Mouse (Mus musculus): ENCODE results near the gene Psmd4. TPM values are rescaled to one million over a fixed set of nuclear protein-coding genes. Genes with fewer than 3 reads are reported as not detected.
A peak's percentile ranks its signal among the peaks of the same experiment; 100 is the strongest.
"Not testable (repeated sequence)": the region's sequence is repeated elsewhere in the genome, so short reads cannot be mapped to it uniquely, and the experiment has no call there.

Gene Psmd4
- total RNA-seq, 2 experiments from 2014 or later, result 155 to 162 TPM

DNA sequence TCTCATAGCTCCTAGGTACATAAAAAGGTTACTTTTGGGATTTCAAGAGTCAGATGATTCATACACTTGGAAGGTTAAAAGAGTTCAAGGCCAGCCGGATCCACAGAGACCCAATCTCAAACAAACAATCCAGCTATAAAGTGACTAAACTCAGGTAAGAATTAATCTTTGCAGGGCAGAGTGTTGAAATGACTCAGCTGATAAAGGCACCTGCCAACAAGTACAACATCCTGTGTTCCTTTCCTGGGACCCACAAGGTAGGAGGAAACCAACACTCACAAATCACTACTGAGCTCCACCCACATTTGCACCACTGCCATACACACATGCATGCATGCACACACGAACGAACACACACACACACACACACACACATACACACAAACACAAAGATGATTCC, 13.8 kb downstream of the Psmd4 start:
- no peak for DNase-seq
- intact Hi-C loops (cut with DNase I; ENCODE audit: low total_unique reads), result no loop called here

- no peak for DNase-seq
- intact Hi-C loops (cut with DNase I; ENCODE audit: low total_unique reads), result no loop called here
These were observed 14.7 kb downstream of the Psmd4 start for GRCm38 (mm10) chr3:95027701-95028100.

DNA sequence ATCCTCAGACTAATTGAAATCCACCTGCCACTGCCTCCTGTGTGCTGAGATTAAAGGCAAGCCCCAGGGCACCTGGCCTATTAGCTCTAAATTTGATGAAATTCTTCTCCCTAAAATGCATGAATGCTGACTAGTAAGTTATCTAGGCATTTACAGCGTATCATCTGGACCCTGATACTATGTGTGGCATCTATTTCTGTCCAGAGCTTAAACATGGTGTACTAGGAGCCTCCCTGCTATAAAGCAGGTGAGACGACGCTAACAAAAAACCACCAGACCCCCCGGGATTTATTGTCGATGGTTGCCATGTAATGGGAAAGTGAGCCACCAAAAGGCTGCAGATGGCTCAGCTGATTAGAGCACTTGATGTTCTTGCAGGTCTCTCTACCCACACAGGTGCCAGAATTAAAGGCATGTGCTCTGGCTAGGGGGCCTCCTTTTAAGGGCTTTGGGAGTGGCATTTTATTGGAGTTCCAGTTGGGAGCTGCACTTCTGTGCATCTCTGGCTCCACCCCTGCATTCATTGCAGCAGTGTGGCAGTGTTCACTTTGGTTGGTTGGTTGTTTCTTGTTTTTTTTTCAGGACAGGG, 15.3 kb downstream of the Psmd4 start:
- intact Hi-C loops (cut with DNase I; ENCODE audit: low total_unique reads), result no loop called here
- DNase-seq, result no peak

DNA sequence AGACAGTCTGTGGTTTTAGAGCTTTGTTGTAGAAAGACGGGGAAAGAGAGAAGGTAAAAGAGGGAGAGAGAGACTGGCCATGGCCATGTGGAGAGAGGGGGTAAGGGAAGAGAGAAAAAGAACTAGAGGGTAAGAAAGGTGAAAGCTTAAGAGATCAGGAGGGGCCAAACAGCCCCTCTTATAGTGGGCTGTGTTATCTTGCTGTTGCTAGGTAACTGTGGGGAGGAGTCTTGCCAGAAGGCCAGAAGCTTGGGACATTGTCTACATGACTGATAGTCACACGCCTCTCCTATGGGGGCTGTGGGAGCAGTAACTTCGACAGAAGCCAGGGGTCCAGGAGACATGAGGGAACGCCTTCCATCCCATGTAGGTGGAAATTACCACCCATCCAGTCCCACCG, 17.2 kb downstream of the Psmd4 start:
- DNase-seq, result no peak
- intact Hi-C loops (cut with DNase I; ENCODE audit: low total_unique reads), result no loop called here

- intact Hi-C loops (cut with DNase I; ENCODE audit: low total_unique reads), result no loop called here
- peak; percentile 39 for DNase-seq
These were observed 17.9 kb downstream of the Psmd4 start for GRCm38 (mm10) chr3:95024551-95024950.

GRCm38 (mm10) chr3:95020956-95021355, 21.5 kb downstream of the Psmd4 start:
- intact Hi-C loops (cut with DNase I; ENCODE audit: low total_unique reads); DNase-seq: not testable (repeated sequence)

- DNase-seq, result no peak
- intact Hi-C loops (cut with DNase I; ENCODE audit: low total_unique reads), result no loop called here
These were observed 23.7 kb downstream of the Psmd4 start for GRCm38 (mm10) chr3:95018741-95019140.

GRCm38 (mm10) chr3:95016532-95017056, 25.8 kb downstream of the Psmd4 start:
- intact Hi-C loops (cut with DNase I; ENCODE audit: low total_unique reads), result no loop called here
- DNase-seq, result no peak

- intact Hi-C loops (cut with DNase I; ENCODE audit: low total_unique reads), result no loop called here
- DNase-seq, result peak; percentile 88
These were observed 26.4 kb downstream of the Psmd4 start for GRCm38 (mm10) chr3:95015891-95016531.

DNA sequence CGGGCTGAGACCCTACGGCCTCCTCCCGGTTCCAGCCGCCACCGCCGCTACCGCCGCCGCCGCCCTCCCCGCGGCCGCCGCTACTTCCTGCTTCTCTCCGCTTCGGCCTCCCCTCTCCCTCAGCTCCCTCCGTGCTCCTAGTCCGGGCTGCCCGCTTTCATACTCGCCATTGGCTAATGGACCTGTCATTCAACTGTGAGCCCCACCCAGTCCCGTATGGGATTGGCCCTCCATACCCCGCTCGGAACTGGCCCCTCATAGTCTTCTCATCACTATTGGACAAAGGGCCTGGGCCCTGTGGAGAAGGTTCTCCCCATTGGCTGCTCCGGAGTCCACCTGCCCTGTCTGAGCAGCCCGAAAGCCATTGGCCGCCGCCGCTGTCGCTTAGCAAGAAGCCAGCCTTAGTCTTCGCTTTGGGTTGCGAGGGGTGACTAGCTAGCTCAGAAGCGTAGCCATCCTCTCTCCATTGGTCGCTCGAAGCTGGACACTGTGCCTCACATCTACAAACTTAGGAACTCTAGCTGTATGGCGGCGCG, 27.0 kb downstream of the Psmd4 start, which contains the start of gene Zfp687:
Gene Zfp687, minus strand, starts transcription at position 112 of the 536 bp plus-strand sequence.
- peak; percentile 98 for DNase-seq
- intact Hi-C loops (cut with DNase I; ENCODE audit: low total_unique reads), result no loop called here

GRCm38 (mm10) chr3:95014428-95015151, 27.8 kb downstream of the Psmd4 start:
- intact Hi-C loops (cut with DNase I; ENCODE audit: low total_unique reads), result no loop called here

DNA sequence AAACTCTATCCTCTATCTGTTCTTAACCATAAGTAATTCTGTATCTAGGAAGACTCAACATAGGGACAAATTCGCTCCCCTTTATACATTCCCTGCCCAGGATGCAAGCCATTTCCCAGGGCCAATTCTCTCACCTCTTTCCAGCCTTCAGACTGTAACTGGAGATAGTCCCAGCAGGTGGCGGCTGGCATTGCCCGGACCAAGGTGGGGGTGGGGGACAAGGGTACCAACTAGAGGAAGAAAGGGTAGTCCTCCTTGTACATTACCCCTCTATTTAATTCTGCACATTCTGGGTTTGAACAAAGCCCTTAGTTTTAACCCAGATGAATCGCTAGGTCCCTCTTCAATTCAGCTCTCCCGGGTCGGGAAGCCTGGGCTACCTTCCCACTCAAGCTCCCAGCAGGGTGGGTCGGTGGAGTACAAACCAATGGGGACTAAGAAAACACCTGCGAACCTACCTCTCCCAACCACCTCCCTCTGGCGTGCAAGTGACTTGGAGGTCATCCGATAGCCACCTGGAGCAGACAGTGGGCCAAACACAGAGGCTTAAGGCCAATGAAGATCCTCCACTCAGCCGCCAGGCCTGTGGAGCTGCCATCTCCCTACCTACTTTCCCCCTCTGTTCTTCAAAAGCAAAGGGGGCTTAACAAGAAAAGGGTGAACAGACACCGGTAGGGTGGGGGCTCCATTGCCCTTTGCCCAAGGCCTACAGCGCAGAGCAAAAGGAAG, 28.6 kb downstream of the Psmd4 start:
- intact Hi-C loops (cut with DNase I; ENCODE audit: low total_unique reads), result no loop called here
- DNase-seq, result no peak

More at GRCm38 (mm10) chr3:95014428-95015151, 27.8 kb downstream of the Psmd4 start:
- peak; percentile 58 for DNase-seq

DNA sequence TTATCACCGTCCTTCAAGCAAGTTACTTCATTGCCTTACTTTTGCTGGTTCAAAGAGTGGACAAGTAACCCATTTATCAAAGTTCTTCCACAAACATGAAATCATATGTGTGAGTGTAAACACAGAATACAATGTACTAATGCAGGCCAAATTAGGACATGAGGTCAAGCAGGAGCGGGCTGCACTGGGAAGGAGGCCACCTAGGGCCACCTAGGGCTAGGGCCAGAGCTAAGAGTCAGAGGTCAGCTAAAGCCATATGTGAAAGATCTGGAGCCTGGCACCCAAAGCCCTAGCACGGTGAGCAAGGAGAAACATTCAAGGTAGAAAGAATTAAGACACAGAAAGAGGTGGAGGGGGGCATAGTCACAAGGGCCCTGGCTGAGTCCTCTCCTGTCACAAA, 29.4 kb downstream of the Psmd4 start:
- intact Hi-C loops (cut with DNase I; ENCODE audit: low total_unique reads), result no loop called here
- no peak for DNase-seq

- no peak for DNase-seq
- intact Hi-C loops (cut with DNase I; ENCODE audit: low total_unique reads), result no loop called here
These were observed 32.0 kb downstream of the Psmd4 start for GRCm38 (mm10) chr3:95010396-95010795.

DNA sequence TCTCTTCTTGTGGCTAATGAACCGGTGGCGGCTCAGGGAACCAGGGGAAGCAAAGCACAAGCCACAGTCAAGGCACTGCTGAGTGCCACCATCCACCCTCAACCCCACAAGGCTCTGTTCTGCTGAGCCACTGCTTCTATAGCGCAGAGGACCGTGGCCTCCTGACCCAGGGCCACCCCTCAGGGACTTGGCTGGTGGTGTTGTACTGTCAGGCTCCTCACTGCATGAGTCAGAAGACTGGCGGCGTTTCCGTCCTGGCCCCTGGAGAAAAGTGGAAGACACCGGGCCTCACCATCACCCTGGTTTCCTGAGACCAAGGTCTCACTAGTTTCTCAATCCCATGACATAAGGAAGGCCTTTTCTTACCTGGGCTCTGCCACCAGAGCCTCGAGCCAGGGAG, 34.7 kb downstream of the Psmd4 start:
- peak; percentile 41 for DNase-seq
- intact Hi-C loops (cut with DNase I; ENCODE audit: low total_unique reads), result no loop called here

DNA sequence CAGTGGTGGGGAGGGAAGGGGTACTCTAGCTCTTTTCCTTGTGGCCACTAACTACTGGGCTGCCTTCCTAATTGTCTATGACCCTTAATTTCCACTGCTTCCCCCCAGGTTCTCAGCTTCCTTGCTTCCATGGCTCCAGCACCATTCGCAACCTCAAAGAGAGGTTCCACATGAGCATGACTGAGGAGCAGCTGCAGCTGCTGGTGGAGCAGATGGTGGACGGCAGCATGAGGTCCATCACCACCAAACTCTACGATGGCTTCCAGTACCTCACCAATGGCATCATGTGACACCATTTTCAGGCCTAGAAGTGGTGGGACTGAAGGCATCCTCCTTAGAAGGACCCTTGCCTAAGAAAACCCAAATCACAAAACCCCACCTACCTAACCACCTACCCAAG, 36.8 kb downstream of the Psmd4 start:
- intact Hi-C loops (cut with DNase I; ENCODE audit: low total_unique reads), result no loop called here
- no peak for DNase-seq

- intact Hi-C loops (cut with DNase I; ENCODE audit: low total_unique reads), result no loop called here
- no peak for DNase-seq
These were observed 39.1 kb downstream of the Psmd4 start for GRCm38 (mm10) chr3:95003273-95003672.

DNA sequence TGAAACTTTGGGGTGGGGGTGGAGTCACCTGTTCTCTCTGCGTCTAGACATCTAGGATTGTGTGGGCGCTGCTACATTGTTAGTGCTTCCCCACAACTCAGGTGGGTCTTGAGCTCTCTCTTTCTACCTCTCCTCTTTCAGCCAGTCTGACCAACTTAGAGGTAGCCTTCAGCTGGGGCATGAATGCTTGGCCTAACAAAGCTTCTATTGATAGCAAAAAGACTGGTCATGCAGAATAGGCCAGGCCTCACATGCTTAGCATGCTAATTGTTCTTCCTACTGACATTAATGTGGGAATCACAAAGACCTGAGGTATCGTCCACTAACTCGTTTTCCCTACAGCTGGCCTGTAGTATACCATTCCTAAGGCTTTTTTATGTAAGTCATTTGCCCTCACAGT, 39.8 kb downstream of the Psmd4 start:
- intact Hi-C loops (cut with DNase I; ENCODE audit: low total_unique reads), result no loop called here
- no peak for DNase-seq

- peak; percentile 73 for DNase-seq
- intact Hi-C loops (cut with DNase I; ENCODE audit: low total_unique reads), result loop anchor here (2.0 kb wide), 1 partner anchor 46 kb away; no protein-coding TSS in a partner anchor
These were observed 45.5 kb downstream of the Psmd4 start for GRCm38 (mm10) chr3:94996946-94997345.
